9 mouse cellular contexts compared by ENCODE assay signal in the genomic region with DNA sequence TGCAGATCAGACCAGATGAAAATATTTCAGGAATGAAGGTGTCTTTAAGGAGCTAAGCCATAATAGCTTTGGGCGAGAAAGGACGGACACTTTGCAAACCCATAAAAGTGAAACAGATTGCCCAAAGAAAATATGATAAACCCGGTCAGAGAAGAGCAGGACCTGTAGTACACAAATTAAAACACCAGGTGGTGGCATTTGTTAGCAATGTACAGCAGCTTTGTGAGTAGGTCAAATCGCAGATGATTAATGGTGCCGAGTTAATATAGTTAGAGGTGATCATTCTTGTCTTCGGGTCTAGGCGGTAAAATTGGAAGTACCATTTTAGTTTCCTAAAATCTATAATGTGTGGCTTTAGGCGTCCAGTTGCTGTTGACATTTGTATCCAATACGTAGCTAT. TPM values are rescaled to one million over a fixed set of nuclear protein-coding genes. Genes with fewer than 3 reads are reported as not detected.
DNase-seq lines count a peak whose midpoint lies in the region; ATAC-seq and TF ChIP-seq lines count a peak whose summit lies in the region.
"Had no signal": no experiment of that assay in that cellular context is flagged by ENCODE, and none has a peak within 500 bp of the region (broad histone marks: within the 10 kb centered on the region; RNA-seq: fewer than 3 reads in every experiment).

No protein-coding gene starts in this region.

- H3K9ac ChIP-seq in intestine, postnatal 0 days (ENCODE audit: low read depth, low read length): no peak overlapping the region
- H3K9ac ChIP-seq in intestine, embryonic 16.5 days (ENCODE audit: low read depth, low read length): no peak overlapping the region

- DNase-seq in A20 (ENCODE audit: low read depth, low spot score): peak; percentile 78
- peak; percentile 35 for DNase-seq in Muller cell, postnatal 12 days (ENCODE audit: inconsistent ontology term)
- DNase-seq in kidney, postnatal 10 days: peak; percentile 63
- DNase-seq in right cerebral cortex, postnatal 25 days: no peak

- 26% methylated on average over 9 of the region's 9 CpGs for WGBS in intestine, postnatal 0 days
- WGBS in intestine, embryonic 16.5 days: 39% methylated on average over 9 of the region's 9 CpGs

- no peak for ATAC-seq in intestine, postnatal 0 days
- ATAC-seq in intestine, embryonic 16.5 days: no peak
- peak; percentile 37; the same call in 1 of the 2 replicates for ATAC-seq in neutrophil, adult 5-6 weeks (ENCODE audit: extremely low read depth, insufficient number of reproducible peaks, low FRiP score, poor library complexity, severe bottlenecking)

- TF ChIP-seq POLR2A in cortical plate, adult 2 months (IDR thresholded peaks at IDR 0.05; ENCODE audit: extremely low read depth, insufficient read depth, low read length): no peak

- no peaks in the 10 kb centered on the region for H3K36me3 ChIP-seq in intestine, postnatal 0 days (ENCODE audit: control insufficient read depth, insufficient read depth)
- H3K36me3 ChIP-seq in intestine, embryonic 16.5 days (ENCODE audit: control insufficient read depth, insufficient read depth, low read length): no peaks in the 10 kb centered on the region

- no peak overlapping the region for H3K4me3 ChIP-seq in intestine, postnatal 0 days (ENCODE audit: low read depth, low read length)
- H3K4me3 ChIP-seq in intestine, embryonic 16.5 days (ENCODE audit: low read length): no peak overlapping the region
- H3K4me3 ChIP-seq in cortical plate, adult 2 months (ENCODE audit: insufficient read depth, low read length): no peak overlapping the region
- H3K4me3 ChIP-seq: megakaryocyte, embryonic 14.5 days had no signal

- H3K4me1 ChIP-seq in intestine, postnatal 0 days (replicated peaks; ENCODE audit: control insufficient read depth, insufficient read depth, low read length): no peaks in the 10 kb centered on the region
- peaks cover 11% of the 10 kb centered on the region; the same call in 1 of the 2 replicates for H3K4me1 ChIP-seq in intestine, embryonic 16.5 days (ENCODE audit: control insufficient read depth, insufficient read depth, low read length)
- peaks cover 6% of the 10 kb centered on the region for H3K4me1 ChIP-seq in cortical plate, adult 2 months (ENCODE audit: control insufficient read depth, insufficient read depth, low read length)

- peak overlapping the region; percentile 2; the same call in 1 of the 2 replicates for H3K4me2 ChIP-seq in intestine, postnatal 0 days (replicated peaks; ENCODE audit: low read depth)
- H3K4me2 ChIP-seq in intestine, embryonic 16.5 days (ENCODE audit: low read depth, low read length): no peak overlapping the region

- no peaks in the 10 kb centered on the region for H3K9me3 ChIP-seq in intestine, postnatal 0 days (ENCODE audit: control insufficient read depth)
- no peaks in the 10 kb centered on the region for H3K9me3 ChIP-seq in intestine, embryonic 16.5 days (ENCODE audit: control insufficient read depth, low read length)
- H3K9me3 ChIP-seq: megakaryocyte, embryonic 14.5 days had no signal

- no peak overlapping the region for H3K27ac ChIP-seq in intestine, postnatal 0 days (ENCODE audit: low read depth, low read length)
- H3K27ac ChIP-seq in intestine, embryonic 16.5 days (ENCODE audit: low read length): no peak overlapping the region
- H3K27ac ChIP-seq in cortical plate, adult 2 months (ENCODE audit: insufficient read depth, low read length): no peak overlapping the region

- peak; percentile 87 for TF ChIP-seq CTCF in intestine, postnatal 0 days (IDR thresholded peaks at IDR 0.05; ENCODE audit: low read depth)
- TF ChIP-seq CTCF in cortical plate, adult 2 months (IDR thresholded peaks at IDR 0.05; ENCODE audit: extremely low read depth, insufficient read depth, low read length): peak; percentile 36; the same call in 1 of the 2 replicates

- H3K27me3 ChIP-seq in intestine, postnatal 0 days (replicated peaks; ENCODE audit: control insufficient read depth, insufficient read depth, low read length): no peaks in the 10 kb centered on the region
- H3K27me3 ChIP-seq in intestine, embryonic 16.5 days (replicated peaks; ENCODE audit: control insufficient read depth, insufficient read depth, low read length): no peaks in the 10 kb centered on the region
- H3K27me3 ChIP-seq: megakaryocyte, embryonic 14.5 days had no signal

RNA-seq across cellular contexts. Expression of gene Mapkbp1, which starts 1.9 kb away (rescaled TPM):
- 1.5 and 1.6 TPM in 2 replicates for polyA plus RNA-seq in intestine, postnatal 0 days (2015; fragmentation: Nextera tagmentation; extraction: Ambion mirVana)
- polyA plus RNA-seq in intestine, embryonic 16.5 days (2015; fragmentation: Nextera tagmentation; extraction: Ambion mirVana): 2.0 and 2.4 TPM in 2 replicates
- polyA plus RNA-seq in cortical plate, adult 2 months (2012; rRNA removed): 35.6 and 36.8 TPM in 2 replicates
- total RNA-seq in neutrophil, adult 5-6 weeks (2017): 4.1 and 4.8 TPM in 2 replicates

RNA-seq across cellular contexts. Expression of gene Jmjd7, which starts 56.7 kb away (rescaled TPM):
- 8.9 and 9.1 TPM in 2 replicates for polyA plus RNA-seq in intestine, postnatal 0 days (2015; fragmentation: Nextera tagmentation; extraction: Ambion mirVana)
- 16.1 and 17.4 TPM in 2 replicates for polyA plus RNA-seq in intestine, embryonic 16.5 days (2015; fragmentation: Nextera tagmentation; extraction: Ambion mirVana)
- polyA plus RNA-seq in cortical plate, adult 2 months (2012; rRNA removed): 6.1 and 6.6 TPM in 2 replicates
- 1.5 and 3.2 TPM in 2 replicates for total RNA-seq in neutrophil, adult 5-6 weeks (2017)

RNA-seq across cellular contexts. Expression of gene Gm28042, which starts 56.7 kb away (rescaled TPM):
- 1.3 TPM in 2 replicates for polyA plus RNA-seq in intestine, postnatal 0 days (2015; fragmentation: Nextera tagmentation; extraction: Ambion mirVana)
- 2.4 and 3.8 TPM in 2 replicates for polyA plus RNA-seq in intestine, embryonic 16.5 days (2015; fragmentation: Nextera tagmentation; extraction: Ambion mirVana)
- 2.4 and 2.5 TPM in 2 replicates for polyA plus RNA-seq in cortical plate, adult 2 months (2012; rRNA removed)
- 3.1 and 5.9 TPM in 2 replicates for total RNA-seq in neutrophil, adult 5-6 weeks (2017)

Comparison
In these comparisons a context has a peak if more than half of its experiments do, and no peak if none do; other contexts are left out.
1. RNA of gene Mapkbp1, which starts 1.9 kb away (polyA plus RNA-seq): 35.6 to 36.8 TPM in cortical plate, adult 2 months; 2.0 to 2.4 TPM in intestine, embryonic 16.5 days and 1.5 to 1.6 TPM in intestine, postnatal 0 days; every median in the first group is over 10 times any median in the second.